Mouse (Mus musculus) megakaryocyte-erythroid progenitor cell, adult 5-6 weeks (primary cell): ENCODE results near the gene Epb41l5. TPM values are rescaled to one million over a fixed set of nuclear protein-coding genes. Genes with fewer than 3 reads are reported as not detected.

Experiments used
- ATAC-seq: replicated peaks from 2 replicates; pipeline ENCODE4 v1.8.0; 2016; ENCODE audit warnings: mild to moderate bottlenecking, inconsistent platforms; ENCODE audit not compliant: severe bottlenecking, poor library complexity, low FRiP score, low TSS enrichment
- total RNA-seq, 2 experiments: library from RNA; stranded (forward) in 1 of 2; stranded (reverse) in 1 of 2; fragments of 200-1000, 215-1000 nt in 1 of 2; fragments of >200 nt in 1 of 2; fragmentation: Nextera tagmentation in 1 of 2; gene quantifications; 2 replicates each; pipeline ENCODE4 v1.2.3; 2014 to 2017

Epb41l5 gene
- total RNA-seq, 2 experiments from 2014 or later = 5.5 to 10.0 TPM

DNA sequence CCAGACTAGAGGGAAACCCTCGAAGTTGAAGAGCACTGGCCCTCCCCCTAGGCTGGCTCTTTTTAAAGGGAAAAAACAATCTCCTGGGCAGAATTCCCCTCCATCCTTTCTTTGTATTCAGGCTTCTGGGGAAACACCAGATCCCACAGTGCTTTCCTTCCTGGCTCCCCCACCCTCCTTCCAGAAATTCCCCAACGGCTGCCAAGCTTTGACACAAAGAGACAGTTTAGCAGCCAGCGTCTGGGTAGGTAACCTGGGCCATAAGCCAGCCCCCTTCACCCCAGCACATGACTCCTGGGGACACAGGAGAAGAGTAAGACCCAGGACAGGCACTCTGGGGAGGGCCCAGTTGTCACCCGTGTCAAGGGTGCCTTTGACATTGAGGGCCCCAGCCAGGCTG lies 140.3 kb downstream of the Epb41l5 start:
- no peak for ATAC-seq

DNA sequence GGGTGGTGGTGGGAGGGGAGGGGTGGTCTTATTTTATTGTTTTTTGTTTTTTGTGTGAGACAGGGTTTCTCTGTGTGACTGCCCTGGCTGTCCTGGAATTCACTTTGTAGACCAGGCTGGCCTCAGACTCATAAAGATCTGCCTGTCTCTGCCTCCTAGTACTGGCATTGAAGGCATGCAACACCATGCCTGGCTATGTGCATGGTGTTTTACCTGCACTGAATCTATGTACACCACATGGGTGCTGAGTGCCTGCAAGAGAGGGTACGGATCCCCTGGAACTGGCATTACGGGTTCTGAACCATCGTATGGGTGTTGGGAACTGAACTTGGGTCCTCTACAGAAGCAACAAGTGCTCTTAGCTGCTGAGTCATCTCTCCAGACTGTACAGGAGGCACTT lies 142.8 kb downstream of the Epb41l5 start:
- ATAC-seq = no peak

- peak; percentile 98 for ATAC-seq
These were observed 144.3 kb downstream of the Epb41l5 start, which contains the start of gene Ralb for GRCm38 (mm10) chr1:119504260-119505062. Ralb (minus strand) TSS chr1:119504794.

DNA sequence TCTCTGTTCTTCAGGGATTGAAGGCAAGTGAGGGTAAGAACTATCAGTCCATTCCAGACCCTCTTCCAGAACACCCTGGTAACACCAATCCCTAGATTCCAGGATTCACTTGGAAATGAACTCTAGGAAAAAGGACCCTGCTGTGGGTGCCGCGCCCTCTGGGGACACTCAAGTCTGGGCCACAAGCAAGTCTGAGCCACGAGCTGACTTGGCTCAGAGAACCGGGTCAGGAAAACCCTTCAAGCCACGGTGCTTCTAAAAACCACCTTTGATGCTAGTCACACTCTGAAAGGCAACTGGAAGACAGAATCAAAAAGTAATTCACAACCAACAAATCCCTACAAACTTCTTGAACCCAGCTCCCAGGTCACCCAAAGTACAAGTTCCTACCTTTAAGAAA lies 145.0 kb downstream of the Epb41l5 start:
- no peak for ATAC-seq

- ATAC-seq = no peak
These were observed 145.6 kb downstream of the Epb41l5 start for GRCm38 (mm10) chr1:119503181-119503580.

DNA sequence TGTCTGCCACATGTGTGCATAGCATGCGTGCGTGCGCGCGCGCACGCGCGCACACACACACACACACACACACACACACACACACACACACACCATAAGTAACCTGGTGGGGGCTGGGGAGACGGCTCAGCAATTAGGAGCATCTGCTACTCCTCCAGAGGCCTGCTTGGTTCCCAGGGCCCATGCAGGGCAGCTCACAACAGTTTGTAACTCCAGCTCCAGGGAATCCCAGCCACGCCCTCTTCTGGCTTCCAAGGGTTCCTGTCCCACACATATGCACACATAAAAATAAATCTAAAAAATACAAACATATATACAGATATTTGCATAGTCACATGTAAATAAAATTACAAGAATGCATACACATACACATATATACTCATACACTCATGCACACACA lies 146.1 kb downstream of the Epb41l5 start:
- no peak for ATAC-seq

- no peak for ATAC-seq
These were observed 146.9 kb downstream of the Epb41l5 start for GRCm38 (mm10) chr1:119501881-119502280.

- no peak for ATAC-seq
These were observed 149.3 kb downstream of the Epb41l5 start for GRCm38 (mm10) chr1:119499456-119499855.

GRCm38 (mm10) chr1:119498536-119499231 lies 150.1 kb downstream of the Epb41l5 start:
- ATAC-seq = no peak

DNA sequence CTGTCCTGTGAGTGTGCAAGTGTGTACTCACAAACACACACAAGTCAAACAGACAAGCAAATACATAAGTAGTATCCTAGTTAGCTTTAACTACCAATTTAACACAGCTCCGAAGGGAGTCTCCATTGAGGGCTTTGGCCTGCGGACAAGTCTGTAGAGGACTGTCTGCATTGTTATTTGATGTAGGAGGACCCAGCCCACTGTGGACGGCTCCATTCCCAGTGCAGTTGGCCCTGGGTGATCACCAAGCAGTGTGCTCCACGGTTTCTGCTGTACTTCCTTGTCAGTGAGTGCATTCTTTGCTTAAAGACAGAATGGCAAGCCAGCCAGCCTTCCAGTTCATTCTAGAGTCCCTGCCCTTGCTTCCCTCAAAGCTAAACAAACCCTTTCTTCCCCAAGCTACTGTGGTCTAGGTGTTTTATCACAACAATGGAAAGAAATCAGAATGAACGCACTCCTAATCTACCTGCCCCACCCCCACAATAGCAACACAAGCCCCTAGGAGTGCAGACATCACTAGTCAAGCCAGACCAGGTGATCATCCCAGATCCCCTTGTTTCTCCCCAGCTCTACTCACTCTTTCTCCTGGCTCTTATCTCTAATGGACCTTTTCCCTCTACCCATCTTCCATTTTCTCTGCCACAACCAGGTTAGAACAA lies 151.3 kb downstream of the Epb41l5 start:
- ATAC-seq = no peak

DNA sequence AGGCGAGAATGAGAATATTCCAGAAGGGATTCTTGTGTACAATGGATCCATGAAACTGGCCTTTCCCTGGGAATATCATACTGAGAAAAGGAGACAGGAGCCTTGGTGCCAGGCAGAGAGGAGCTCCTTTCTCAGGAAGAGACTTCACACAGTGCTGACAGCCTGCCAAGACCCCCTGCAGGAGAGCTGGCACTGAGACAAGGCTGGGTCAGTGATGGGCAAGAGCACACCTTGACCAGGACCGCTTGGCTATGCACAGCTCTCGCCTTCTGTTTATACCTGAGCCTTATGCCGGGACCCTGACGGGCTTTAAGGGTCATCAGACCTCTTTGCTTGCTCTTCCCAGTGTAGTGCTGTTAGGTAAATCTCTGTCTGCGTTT lies 153.4 kb downstream of the Epb41l5 start:
- no peak for ATAC-seq

Other genes with a start within 250 kb of the Epb41l5 start
- gene Inhbb, start 226.8 kb downstream of the Epb41l5 start, total RNA-seq (2014; fragmentation: Nextera tagmentation) = not detected in 2 replicates
- gene Inhbb, start 226.8 kb downstream of the Epb41l5 start, total RNA-seq (2017) = not detected in 2 replicates
- 2.3 and 4.6 TPM in 2 replicates for gene Ralb, start 144.2 kb downstream of the Epb41l5 start, total RNA-seq (2014; fragmentation: Nextera tagmentation)
- gene Ralb, start 144.2 kb downstream of the Epb41l5 start, total RNA-seq (2017) = 3.9 and 5.2 TPM in 2 replicates
- gene Tmem185b, start 122.8 kb downstream of the Epb41l5 start, total RNA-seq (2014; fragmentation: Nextera tagmentation) = 5.7 and 7.7 TPM in 2 replicates
- gene Tmem185b, start 122.8 kb downstream of the Epb41l5 start, total RNA-seq (2017) = 4.8 and 5.4 TPM in 2 replicates
- gene Ptpn4, start 188.6 kb upstream of the Epb41l5 start, total RNA-seq (2014; fragmentation: Nextera tagmentation) = 21.0 and 26.4 TPM in 2 replicates
- gene Ptpn4, start 188.6 kb upstream of the Epb41l5 start, total RNA-seq (2017) = 10.1 and 13.9 TPM in 2 replicates